Mouse (Mus musculus) heart, embryonic 12.5 days (tissue): Measurements from ENCODE around the gene Entpd6. TPM values are rescaled to one million over a fixed set of nuclear protein-coding genes. Genes with fewer than 3 reads are reported as not detected.
A peak's percentile ranks its signal among the peaks of the same experiment; 100 is the strongest.

Source experiments
- ATAC-seq: fragments of 200-750 bp; cut with Nextera tagmentation; 2 replicates; pipeline ENCODE4 v1.8.0; 2017; ENCODE audit warnings: moderate TSS enrichment, moderate library complexity; ENCODE audit not compliant: insufficient number of reproducible peaks, low FRiP score
- H3K27ac ChIP-seq: fragments of 300-500 bp; sonication (generic); 2 replicates; pipeline ENCODE4 v1.5.1; 2016; ENCODE audit warnings: mild to moderate bottlenecking, moderate library complexity; ENCODE audit not compliant: poor library complexity, severe bottlenecking
- H3K27me3 ChIP-seq: fragments of 300-500 bp; sonication (generic); replicated peaks from 2 replicates; pipeline ENCODE4 v1.6.1; 2016; ENCODE audit warnings: mild to moderate bottlenecking, moderate library complexity
- H3K36me3 ChIP-seq: fragments of 300-500 bp; sonication (generic); 2 replicates; pipeline ENCODE4 v1.6.1; 2016; ENCODE audit warnings: mild to moderate bottlenecking, moderate library complexity
- H3K4me1 ChIP-seq: fragments of 300-500 bp; sonication (generic); replicated peaks from 2 replicates; pipeline ENCODE4 v1.6.1; 2016; ENCODE audit warnings: mild to moderate bottlenecking
- H3K4me2 ChIP-seq: fragments of 300-500 bp; sonication (generic); 2 replicates; pipeline ENCODE4 v1.6.1; 2016; ENCODE audit warnings: mild to moderate bottlenecking, moderate library complexity
- H3K4me3 ChIP-seq: fragments of 300-500 bp; sonication (generic); 2 replicates; pipeline ENCODE4 v1.5.1; 2016; ENCODE audit warnings: mild to moderate bottlenecking
- H3K9ac ChIP-seq: fragments of 300-500 bp; sonication (generic); 2 replicates; pipeline ENCODE4 v1.6.1; 2016; ENCODE audit warnings: mild to moderate bottlenecking, moderate library complexity
- H3K9me3 ChIP-seq: fragments of 300-500 bp; sonication (generic); replicated peaks from 2 replicates; pipeline ENCODE4 v1.6.1; 2016; ENCODE audit warnings: mild to moderate bottlenecking, moderate library complexity
- WGBS: fragments of 180-500 bp; shearing (Covaris S2); methylation state at CpG from one replicate; pipeline ENCODE4 v1.1.7; 2016; 5-methylcytosine and 5-hydroxymethylcytosine counted together
- polyA plus RNA-seq: library from polyadenylated mRNA; unstranded; fragments of >200 nt; fragmentation: Nextera tagmentation; extraction: Ambion mirVana; gene quantifications from 2 replicates; pipeline ENCODE4 v1.2.1, GENCODE M21; 2016

Gene Entpd6
- polyA plus RNA-seq, 1 experiment from 2014 or later, result 21.1 TPM

DNA sequence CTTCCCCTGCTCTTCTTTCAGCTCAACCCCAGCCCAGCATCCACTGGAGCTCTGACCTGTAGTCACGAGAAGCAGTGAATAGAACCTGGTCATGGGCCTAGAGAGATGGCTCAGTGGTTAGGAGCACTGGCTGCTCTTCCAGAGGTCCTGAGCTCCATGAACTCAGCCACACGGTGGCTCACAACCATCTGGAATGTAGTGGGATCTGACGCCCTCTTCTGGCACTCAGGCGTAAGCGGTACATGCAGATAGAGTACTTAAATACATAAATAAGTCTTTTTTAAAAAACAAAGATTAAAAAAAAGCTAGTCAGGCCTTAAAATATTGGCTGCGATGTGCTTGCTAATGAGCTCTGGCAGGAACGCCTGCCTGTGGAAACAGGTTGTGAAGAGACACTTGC lies 12.6 kb downstream of the Entpd6 start:
- Histone ChIP-seq H3K9me3 (0 out of 2 replicates have a peak, but pooled peaks cover 4% of the 10 kb centered on the region), H3K27ac (no peak overlapping the region), H3K36me3 (peaks cover 60% of the 10 kb centered on the region), H3K27me3 (no peaks in the 10 kb centered on the region), H3K4me3 (no peak overlapping the region), H3K9ac (no peak overlapping the region), H3K4me1 (peaks cover 19% of the 10 kb centered on the region), H3K4me2 (no peak overlapping the region)
- 83% methylated on average over 7 of the region's 7 CpGs for WGBS
- no peak for ATAC-seq

DNA sequence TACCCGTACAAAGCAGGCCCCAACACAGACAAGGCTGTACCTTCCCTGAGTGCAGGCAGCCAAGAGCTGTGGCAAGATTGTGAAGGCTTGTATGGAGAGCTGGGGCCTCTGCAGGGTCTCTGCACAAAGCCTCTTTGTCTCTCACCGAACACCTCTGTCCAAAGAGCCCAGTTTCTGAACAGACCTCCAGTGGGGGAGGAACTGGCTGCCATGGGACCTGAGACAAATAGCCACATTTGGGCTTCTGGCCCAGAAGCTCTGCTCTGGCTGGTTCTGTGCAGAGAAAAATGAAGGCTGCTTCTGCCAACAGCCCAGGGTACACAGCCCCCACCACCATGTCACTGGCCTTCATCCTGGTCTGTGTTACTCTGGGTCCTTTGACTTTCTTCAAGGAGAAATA lies 16.8 kb downstream of the Entpd6 start:
- peaks cover 24% of the 10 kb centered on the region for H3K36me3 ChIP-seq
- H3K9ac ChIP-seq, result no peak overlapping the region
- no peaks in the 10 kb centered on the region for H3K27me3 ChIP-seq
- H3K4me3 ChIP-seq, result no peak overlapping the region
- H3K4me1 ChIP-seq, result peaks cover 59% of the 10 kb centered on the region
- H3K4me2 ChIP-seq, result no peak overlapping the region
- 0 out of 2 replicates have a peak, but pooled peaks cover under 1% of the 10 kb centered on the region for H3K9me3 ChIP-seq
- ATAC-seq, result no peak
- 55% methylated on average over 2 of the region's 2 CpGs for WGBS
- H3K27ac ChIP-seq, result peak overlapping the region; percentile 42

DNA sequence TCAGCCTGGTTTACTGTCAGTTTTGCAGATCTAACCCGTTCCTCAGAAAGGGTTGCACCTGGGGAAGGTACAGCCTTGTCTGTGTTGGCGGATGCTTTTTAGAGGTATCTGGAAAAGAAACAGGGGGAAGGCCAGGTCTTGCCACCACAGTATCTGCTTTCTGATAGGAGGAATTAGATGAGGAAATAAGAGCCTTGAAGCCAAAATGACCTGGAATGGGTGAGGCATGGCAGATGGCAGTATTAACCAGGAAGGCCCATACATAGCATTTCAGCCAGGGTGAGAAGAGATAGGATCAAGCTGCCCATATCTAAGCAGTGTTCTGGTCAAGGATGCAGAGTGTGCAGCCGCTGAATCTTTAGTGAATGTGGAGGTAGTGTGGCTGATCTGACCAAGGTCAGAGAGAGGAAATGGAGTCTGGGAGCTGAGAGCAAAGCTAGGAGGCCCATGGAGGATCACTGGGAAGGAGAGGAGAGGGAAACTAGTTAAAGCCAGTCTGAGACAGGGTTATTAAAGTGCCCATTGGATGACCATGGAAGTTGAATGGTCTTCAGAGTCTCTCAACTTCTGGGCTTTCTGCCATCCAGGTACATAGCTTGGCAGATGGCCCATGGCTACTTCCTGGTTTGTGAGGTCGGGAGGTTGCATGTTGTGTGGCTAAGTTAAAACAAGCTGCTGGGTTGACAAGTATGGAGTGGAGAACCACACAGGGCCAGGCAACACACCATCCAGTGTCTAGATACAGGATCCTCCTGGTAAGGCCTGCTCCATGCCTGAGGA lies 17.4 kb downstream of the Entpd6 start:
- H3K9ac ChIP-seq, result no peak overlapping the region
- no peak for ATAC-seq
- 73% methylated on average over 4 of the region's 4 CpGs for WGBS
- peaks cover 18% of the 10 kb centered on the region for H3K36me3 ChIP-seq
- H3K4me3 ChIP-seq, result no peak overlapping the region
- H3K27ac ChIP-seq, result peak overlapping the region; percentile 53
- no peaks in the 10 kb centered on the region for H3K27me3 ChIP-seq
- no peak overlapping the region for H3K4me2 ChIP-seq
- H3K9me3 ChIP-seq, result no peaks in the 10 kb centered on the region
- peaks cover 65% of the 10 kb centered on the region for H3K4me1 ChIP-seq

DNA sequence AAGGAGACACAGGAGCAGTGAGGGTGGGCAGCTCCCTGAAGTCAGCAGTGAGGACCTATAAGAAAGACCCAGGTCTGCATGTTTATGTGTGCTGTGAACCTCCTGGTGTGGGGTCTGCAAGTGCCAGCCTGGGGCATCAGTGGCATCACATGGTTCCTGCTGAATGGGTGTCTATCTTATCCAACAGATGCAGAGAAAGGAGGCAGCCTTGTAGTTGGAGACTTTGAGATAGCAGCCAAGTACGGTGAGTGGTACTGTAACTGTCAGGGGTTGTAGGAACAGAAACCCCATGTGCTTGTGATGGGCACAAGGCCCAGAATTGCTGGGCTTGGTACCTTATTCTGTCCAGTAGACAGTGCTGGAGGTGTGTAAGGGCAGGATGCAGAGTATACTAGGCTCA lies 19.8 kb downstream of the Entpd6 start:
- ATAC-seq, result no peak
- H3K27me3 ChIP-seq, result no peaks in the 10 kb centered on the region
- H3K4me3 ChIP-seq, result no peak overlapping the region
- WGBS, result 47% methylated on average over 1 of the region's 1 CpGs
- H3K4me1 ChIP-seq, result peaks cover 83% of the 10 kb centered on the region
- H3K9me3 ChIP-seq, result no peaks in the 10 kb centered on the region
- H3K27ac ChIP-seq, result peak overlapping the region; percentile 55
- no peak overlapping the region for H3K4me2 ChIP-seq
- peaks cover 3% of the 10 kb centered on the region; the same call in 1 of the 2 replicates for H3K36me3 ChIP-seq
- no peak overlapping the region for H3K9ac ChIP-seq

DNA sequence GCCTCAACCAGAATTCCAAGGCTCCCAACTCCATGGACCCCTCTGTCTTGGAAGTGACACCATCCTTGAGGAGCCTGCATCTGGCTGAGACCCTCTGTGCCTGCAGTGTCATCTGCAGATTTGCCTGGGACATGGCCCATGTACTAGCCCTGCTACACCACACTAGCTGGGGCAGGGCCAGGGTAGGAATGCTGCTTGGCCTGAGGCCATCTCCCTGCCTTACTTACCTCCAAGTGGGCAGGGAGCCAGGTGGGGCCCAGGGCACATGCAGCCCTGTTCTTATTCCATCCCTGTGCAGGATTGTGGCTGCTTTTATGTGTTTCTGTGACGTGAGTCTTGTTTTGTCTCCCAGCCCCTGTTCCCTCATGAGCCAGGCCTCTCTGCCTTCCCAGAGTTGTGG lies 21.9 kb downstream of the Entpd6 start:
- Histone ChIP-seq H3K4me3 (no peak overlapping the region), H3K4me2 (no peak overlapping the region), H3K9ac (peak overlapping the region; percentile 45), H3K36me3 (no peaks in the 10 kb centered on the region), H3K9me3 (no peaks in the 10 kb centered on the region), H3K4me1 (peaks cover 80% of the 10 kb centered on the region), H3K27me3 (no peaks in the 10 kb centered on the region), H3K27ac (peak overlapping the region; percentile 95)
- 19% methylated on average over 1 of the region's 1 CpGs for WGBS
- ATAC-seq, result peak; percentile 77

DNA sequence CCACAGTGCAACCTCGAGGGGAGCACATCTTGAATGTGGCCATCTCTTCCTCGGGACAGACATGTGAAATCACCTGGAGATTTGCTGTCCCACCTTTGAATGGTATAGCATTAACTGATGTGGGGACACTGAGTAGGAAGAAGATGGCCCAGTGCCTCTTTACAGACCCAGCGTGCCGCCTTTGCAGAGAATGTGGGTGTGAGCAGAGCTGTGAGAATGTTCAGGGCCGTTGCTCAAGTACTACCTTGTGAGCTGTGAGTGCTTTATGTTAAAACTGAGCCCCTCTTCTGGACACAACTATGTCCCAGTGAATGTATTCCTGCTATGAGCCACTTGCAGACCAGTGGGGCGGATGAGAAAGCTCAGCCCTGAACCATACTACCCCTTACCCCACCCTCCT lies 22.3 kb downstream of the Entpd6 start:
- Histone ChIP-seq H3K4me1 (peaks cover 80% of the 10 kb centered on the region), H3K36me3 (no peaks in the 10 kb centered on the region), H3K9ac (peak overlapping the region; percentile 20; the same call in 1 of the 2 replicates), H3K27ac (peak overlapping the region; percentile 95), H3K9me3 (no peaks in the 10 kb centered on the region), H3K27me3 (no peaks in the 10 kb centered on the region), H3K4me3 (no peak overlapping the region), H3K4me2 (no peak overlapping the region)
- 58% methylated on average over 6 of the region's 6 CpGs for WGBS
- ATAC-seq, result no peak

DNA sequence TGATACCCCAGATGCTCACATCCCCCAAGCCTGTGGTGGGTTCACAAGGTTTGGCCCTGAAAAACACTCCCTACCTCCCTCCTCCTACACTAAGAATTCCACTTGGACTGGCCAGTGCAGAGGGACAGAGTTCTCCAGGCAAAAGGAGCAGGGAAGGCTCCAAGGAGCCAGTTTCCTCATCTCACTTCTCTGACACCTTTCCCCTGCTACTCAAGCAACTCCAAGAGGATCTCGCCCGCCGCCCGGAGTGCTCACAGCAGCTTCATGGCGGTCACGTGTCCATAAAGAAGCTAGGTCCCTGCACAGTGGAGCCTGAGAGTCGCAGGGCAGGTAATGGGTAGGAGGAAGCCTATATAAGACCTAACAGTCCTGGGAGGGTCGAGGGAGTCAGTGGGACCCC lies 23.2 kb downstream of the Entpd6 start:
- 75% methylated on average over 8 of the region's 8 CpGs for WGBS
- Histone ChIP-seq H3K36me3 (no peaks in the 10 kb centered on the region), H3K9ac (0 out of 2 replicates have a peak overlapping the region, but pooled peaks have one; percentile 29), H3K27ac (peak overlapping the region; percentile 95), H3K4me2 (0 out of 2 replicates have a peak overlapping the region, but pooled peaks have one; percentile 13), H3K27me3 (no peaks in the 10 kb centered on the region), H3K4me3 (no peak overlapping the region), H3K9me3 (no peaks in the 10 kb centered on the region), H3K4me1 (peaks cover 76% of the 10 kb centered on the region)
- ATAC-seq, result no peak

DNA sequence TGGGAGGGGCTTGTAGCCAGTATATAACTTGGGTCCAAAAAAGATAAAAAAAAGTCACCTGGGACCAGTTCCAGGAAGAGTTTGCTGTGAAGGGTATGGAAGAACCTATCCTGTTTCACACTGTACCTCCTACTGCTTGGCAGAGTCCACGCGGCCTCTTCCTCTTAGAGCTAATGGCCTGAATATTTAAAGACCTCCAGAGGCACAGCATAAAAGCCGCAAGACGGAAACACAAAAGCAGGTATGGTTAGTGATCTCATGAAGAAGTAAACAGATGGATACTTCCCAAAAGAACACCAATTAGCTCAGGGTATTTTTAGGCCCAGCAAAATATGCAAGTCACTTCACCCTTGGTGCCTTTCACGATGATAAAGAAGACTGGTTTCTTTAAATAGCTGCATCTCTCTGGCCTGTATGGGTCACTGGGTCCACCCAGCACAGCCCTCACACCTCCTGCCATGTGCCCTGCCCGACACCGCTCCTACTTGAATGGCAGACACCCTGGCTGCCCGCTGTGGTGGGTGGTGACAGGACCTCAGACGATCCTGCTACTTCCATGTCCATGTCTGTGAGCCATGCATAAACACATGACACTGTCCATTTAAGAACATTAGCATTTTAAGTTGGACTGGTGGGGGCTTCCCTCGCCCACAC lies 23.8 kb downstream of the Entpd6 start:
- no peak overlapping the region for H3K4me3 ChIP-seq
- WGBS, result 48% methylated on average over 10 of the region's 10 CpGs
- peaks cover 72% of the 10 kb centered on the region for H3K4me1 ChIP-seq
- no peaks in the 10 kb centered on the region for H3K9me3 ChIP-seq
- H3K9ac ChIP-seq, result 0 out of 2 replicates have a peak overlapping the region, but pooled peaks have one; percentile 29
- H3K27ac ChIP-seq, result peak overlapping the region; percentile 95
- H3K4me2 ChIP-seq, result 0 out of 2 replicates have a peak overlapping the region, but pooled peaks have one; percentile 13
- ATAC-seq, result peak; percentile 79
- no peaks in the 10 kb centered on the region for H3K36me3 ChIP-seq
- no peaks in the 10 kb centered on the region for H3K27me3 ChIP-seq

DNA sequence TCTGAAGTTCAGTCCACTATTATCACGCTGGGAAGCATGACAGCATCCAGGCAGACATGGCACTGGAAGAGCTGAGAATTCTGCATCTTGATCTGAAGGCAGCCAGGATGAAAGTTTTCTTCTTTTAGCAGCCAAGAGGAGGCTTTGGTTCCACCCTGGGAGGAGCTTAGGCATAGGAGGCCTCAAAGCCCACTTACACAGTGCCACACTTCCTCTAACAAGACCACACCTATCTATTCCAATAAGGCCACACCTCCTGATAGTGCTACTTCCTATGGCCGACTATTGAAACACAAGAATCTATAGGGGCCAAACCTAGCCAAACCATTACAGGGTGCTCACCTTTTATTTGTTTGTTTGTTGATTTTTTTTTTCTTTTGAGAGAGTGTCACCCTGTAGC lies 34.0 kb downstream of the Entpd6 start:
- no peak overlapping the region for H3K4me3 ChIP-seq
- H3K4me1 ChIP-seq, result peaks cover 24% of the 10 kb centered on the region
- no peak overlapping the region for H3K9ac ChIP-seq
- no peak overlapping the region for H3K4me2 ChIP-seq
- ATAC-seq, result no peak
- H3K27ac ChIP-seq, result no peak overlapping the region
- no peaks in the 10 kb centered on the region for H3K36me3 ChIP-seq
- H3K27me3 ChIP-seq, result no peaks in the 10 kb centered on the region
- 68% methylated on average over 2 of the region's 2 CpGs for WGBS
- no peaks in the 10 kb centered on the region for H3K9me3 ChIP-seq

DNA sequence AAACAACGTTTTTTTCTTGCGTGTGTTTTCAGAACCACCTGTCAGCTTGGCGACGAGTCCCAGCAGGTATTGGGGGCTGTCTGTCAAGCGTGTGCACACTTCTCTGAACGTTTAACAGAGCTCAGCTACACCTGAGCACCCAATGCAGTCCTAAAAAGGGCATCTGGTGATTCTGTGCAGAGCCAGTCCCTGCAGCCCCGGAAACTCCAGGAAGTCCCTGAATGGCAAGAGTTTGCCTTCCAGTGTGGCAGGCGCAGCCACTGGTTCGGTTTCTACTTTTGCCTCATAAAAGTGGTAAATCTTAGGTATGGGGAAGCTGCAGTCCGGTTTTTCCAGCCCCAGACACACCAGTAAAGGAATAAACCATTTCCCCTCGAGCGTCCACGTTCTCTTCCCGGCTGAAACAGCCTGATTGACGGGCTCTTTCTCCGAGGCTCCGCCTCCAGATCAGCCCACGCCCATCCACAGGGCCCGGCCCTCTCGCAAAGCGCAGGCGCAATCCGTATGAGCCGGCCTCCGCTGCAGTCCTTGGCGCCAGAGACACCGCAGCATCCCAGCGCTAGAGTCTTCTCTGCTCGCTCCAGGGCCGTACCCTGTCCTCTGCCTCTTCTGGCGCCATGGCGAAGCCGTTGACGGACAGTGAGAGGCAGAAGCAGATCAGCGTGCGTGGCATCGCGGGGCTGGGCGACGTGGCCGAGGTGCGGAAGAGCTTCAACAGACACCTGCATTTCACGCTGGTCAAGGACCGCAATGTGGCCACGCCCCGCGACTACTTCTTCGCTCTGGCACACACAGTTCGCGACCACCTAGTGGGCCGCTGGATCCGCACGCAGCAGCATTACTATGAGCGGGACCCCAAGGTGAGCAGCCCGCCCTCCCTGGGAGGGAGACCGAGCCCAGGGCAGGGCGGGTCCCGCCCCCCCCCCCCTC lies 37.7 kb downstream of the Entpd6 start, which contains the start of gene Pygb:
TSS of gene Pygb (plus strand) at position 485 of the 930 bp plus-strand sequence.
- 2% methylated on average over 56 of the region's 58 CpGs for WGBS

More for the DNA sequence above, 37.7 kb downstream of the Entpd6 start, which contains the start of gene Pygb:
- Histone ChIP-seq H3K4me3 (peak within 1 kb of the TSS; percentile 86), H3K4me2 (peak within 1 kb of the TSS; percentile 84), H3K27ac (peak within 1 kb of the TSS; percentile 88), H3K4me1 (peaks cover 25% of the 10 kb centered on the region), H3K9me3 (no peaks in the 10 kb centered on the region), H3K27me3 (no peaks in the 10 kb centered on the region), H3K36me3 (peaks cover 12% of the 10 kb centered on the region), H3K9ac (peak within 1 kb of the TSS; percentile 92)
- peak; percentile 95 for ATAC-seq
